Mouse (Mus musculus) neural tube, embryonic 14.5 days (tissue): Measurements from ENCODE around the gene Wnk3. TPM values are rescaled to one million over a fixed set of nuclear protein-coding genes. Genes with fewer than 3 reads are reported as not detected.
"Not testable (repeated sequence)": the region's sequence is repeated elsewhere in the genome, so short reads cannot be mapped to it uniquely, and the experiment has no call there.

Experiments
- ATAC-seq: fragments of 200-750 bp; cut with Nextera tagmentation; 2 replicates; pipeline ENCODE4 v1.8.0; 2017; ENCODE audit warnings: low read depth, mild to moderate bottlenecking, moderate TSS enrichment, moderate library complexity
- H3K27ac ChIP-seq: fragments of 300-500 bp; sonication (generic); 2 replicates; pipeline ENCODE4 v1.5.1; 2014; ENCODE audit warnings: low read depth, mild to moderate bottlenecking, control low read depth, low read length, moderate library complexity, mixed read lengths
- H3K27me3 ChIP-seq: fragments of 300-500 bp; sonication (generic); 2 replicates; pipeline ENCODE4 v1.6.1; 2014; ENCODE audit warnings: low read length; ENCODE audit not compliant: control insufficient read depth, insufficient read depth
- H3K36me3 ChIP-seq: fragments of 300-500 bp; sonication (generic); 2 replicates; pipeline ENCODE4 v1.6.1; 2014; ENCODE audit warnings: low read length, mixed read lengths; ENCODE audit not compliant: control insufficient read depth, insufficient read depth
- H3K4me1 ChIP-seq: fragments of 300-500 bp; sonication (generic); 2 replicates; pipeline ENCODE4 v1.6.1; 2014; ENCODE audit warnings: low read length; ENCODE audit not compliant: control insufficient read depth, insufficient read depth
- H3K4me2 ChIP-seq: fragments of 300-500 bp; sonication (generic); 2 replicates; pipeline ENCODE4 v1.6.1; 2014; ENCODE audit warnings: mild to moderate bottlenecking, low read depth, low read length, control low read depth
- H3K4me3 ChIP-seq: fragments of 300-500 bp; sonication (generic); 2 replicates; pipeline ENCODE4 v1.5.1; 2014; ENCODE audit warnings: low read depth, low read length, control low read depth, mixed read lengths
- H3K9ac ChIP-seq: fragments of 300-500 bp; sonication (generic); replicated peaks from 2 replicates; pipeline ENCODE4 v1.6.1; 2014; ENCODE audit warnings: low read depth, mild to moderate bottlenecking, control low read depth, low read length, mixed read lengths
- H3K9me3 ChIP-seq: fragments of 300-500 bp; sonication (generic); 2 replicates; pipeline ENCODE4 v1.6.1; 2016; ENCODE audit warnings: low read length; ENCODE audit not compliant: control insufficient read depth
- WGBS: fragments of 180-500 bp; shearing (Covaris S2); extraction: QIAGEN DNeasy Blood & Tissue Kit; methylation state at CpG from one replicate; pipeline ENCODE4 v1.1.7; 2014; 5-methylcytosine and 5-hydroxymethylcytosine counted together
- polyA plus RNA-seq: library from polyadenylated mRNA; unstranded; fragments of >200 nt; fragmentation: Nextera tagmentation; extraction: Ambion mirVana; gene quantifications from 2 replicates; pipeline ENCODE4 v1.2.1, GENCODE M21; 2014

Wnk3 gene
- polyA plus RNA-seq, result 19.2 and 30.5 TPM in 2 replicates

GRCm38 (mm10) chrX:151197778-151198177 is at the start of gene Wnk3:
Gene Wnk3 (plus strand): TSS chrX:151198078.
- no peaks in the 10 kb centered on the region for H3K9me3 ChIP-seq
- H3K9ac ChIP-seq, result no peak within 1 kb of the TSS
- H3K27ac ChIP-seq, result no peak within 1 kb of the TSS
- no peaks in the 10 kb centered on the region for H3K36me3 ChIP-seq
- no peak within 1 kb of the TSS for H3K4me3 ChIP-seq
- ATAC-seq, result no peak
- no peaks in the 10 kb centered on the region for H3K27me3 ChIP-seq
- WGBS, result 92% methylated on average over 2 of the region's 2 CpGs
- H3K4me1 ChIP-seq, result no peaks in the 10 kb centered on the region
- H3K4me2 ChIP-seq, result no peak within 1 kb of the TSS

GRCm38 (mm10) chrX:151158414-151158813 is 39.5 kb upstream of the Wnk3 start:
- H3K4me1 ChIP-seq, result no peaks in the 10 kb centered on the region
- H3K27ac ChIP-seq, result no peak overlapping the region
- no peaks in the 10 kb centered on the region for H3K27me3 ChIP-seq
- no peaks in the 10 kb centered on the region for H3K9me3 ChIP-seq
- no peaks in the 10 kb centered on the region for H3K36me3 ChIP-seq
- no peak for ATAC-seq
- 76% methylated on average over 6 of the region's 6 CpGs for WGBS
- no peak overlapping the region for H3K4me3 ChIP-seq
- H3K4me2 ChIP-seq, result no peak overlapping the region
- H3K9ac ChIP-seq, result no peak overlapping the region

GRCm38 (mm10) chrX:151168438-151169131 is 29.3 kb upstream of the Wnk3 start:
- ATAC-seq, result peak; percentile 81
- H3K4me3 ChIP-seq, result peak overlapping the region; percentile 29
- H3K36me3 ChIP-seq, result no peaks in the 10 kb centered on the region
- peak overlapping the region; percentile 52 for H3K9ac ChIP-seq
- WGBS, result 14% methylated on average over 20 of the region's 25 CpGs
- H3K27ac ChIP-seq, result peak overlapping the region; percentile 92
- no peaks in the 10 kb centered on the region for H3K4me1 ChIP-seq
- H3K27me3 ChIP-seq, result no peaks in the 10 kb centered on the region
- H3K9me3 ChIP-seq, result no peaks in the 10 kb centered on the region
- H3K4me2 ChIP-seq, result peak overlapping the region; percentile 57

GRCm38 (mm10) chrX:151169261-151169961 is 28.5 kb upstream of the Wnk3 start:
- H3K9me3 ChIP-seq, result no peaks in the 10 kb centered on the region
- H3K4me3 ChIP-seq, result peak overlapping the region; percentile 41
- H3K27me3 ChIP-seq, result no peaks in the 10 kb centered on the region
- WGBS, result 15% methylated on average over 42 of the region's 58 CpGs
- H3K27ac ChIP-seq, result peak overlapping the region; percentile 92
- H3K4me2 ChIP-seq, result peak overlapping the region; percentile 57
- ATAC-seq, result peak; percentile 95
- no peaks in the 10 kb centered on the region for H3K36me3 ChIP-seq
- H3K9ac ChIP-seq, result peak overlapping the region; percentile 52
- H3K4me1 ChIP-seq, result no peaks in the 10 kb centered on the region

- H3K4me2 ChIP-seq, H3K4me1 ChIP-seq, H3K9ac ChIP-seq, H3K27ac ChIP-seq, H3K27me3 ChIP-seq, H3K4me3 ChIP-seq, H3K36me3 ChIP-seq, H3K9me3 ChIP-seq, ATAC-seq: not testable (repeated sequence)
- 71% methylated on average over 3 of the region's 3 CpGs for WGBS
Measured at GRCm38 (mm10) chrX:151173134-151173533, 24.7 kb upstream of the Wnk3 start.

- H3K36me3 ChIP-seq, result no peaks in the 10 kb centered on the region
- ATAC-seq, result no peak
Measured at GRCm38 (mm10) chrX:151298329-151298728, 100.5 kb downstream of the Wnk3 start.

GRCm38 (mm10) chrX:151313732-151314131 is 115.9 kb downstream of the Wnk3 start:
- H3K9ac ChIP-seq, result no peak overlapping the region
- H3K4me2 ChIP-seq, result no peak overlapping the region
- H3K9me3 ChIP-seq, result no peaks in the 10 kb centered on the region
- H3K27ac ChIP-seq, result no peak overlapping the region
- no peak overlapping the region for H3K4me3 ChIP-seq
- no peaks in the 10 kb centered on the region for H3K4me1 ChIP-seq
- no peak for ATAC-seq
- no peaks in the 10 kb centered on the region for H3K27me3 ChIP-seq
- H3K36me3 ChIP-seq, result no peaks in the 10 kb centered on the region
- WGBS, result 88% methylated on average over 4 of the region's 4 CpGs

More at GRCm38 (mm10) chrX:151298329-151298728, 100.5 kb downstream of the Wnk3 start:
- H3K4me3 ChIP-seq, result no peak overlapping the region
- H3K4me2 ChIP-seq, result no peak overlapping the region
- H3K4me1 ChIP-seq, result no peaks in the 10 kb centered on the region
- H3K9ac ChIP-seq, result no peak overlapping the region
- no peaks in the 10 kb centered on the region for H3K9me3 ChIP-seq
- H3K27ac ChIP-seq, result no peak overlapping the region
- no peaks in the 10 kb centered on the region for H3K27me3 ChIP-seq

- no peaks in the 10 kb centered on the region for H3K36me3 ChIP-seq
Measured at GRCm38 (mm10) chrX:151333615-151334014, 135.7 kb downstream of the Wnk3 start.

GRCm38 (mm10) chrX:151337804-151338203 is 139.9 kb downstream of the Wnk3 start:
- no peaks in the 10 kb centered on the region for H3K36me3 ChIP-seq
- no peak overlapping the region for H3K4me3 ChIP-seq
- H3K27me3 ChIP-seq, result no peaks in the 10 kb centered on the region; the same call in 1 of the 2 replicates
- H3K4me1 ChIP-seq, result no peaks in the 10 kb centered on the region
- H3K27ac ChIP-seq, result no peak overlapping the region
- no peak overlapping the region for H3K4me2 ChIP-seq
- WGBS, result 83% methylated on average over 4 of the region's 4 CpGs
- H3K9ac ChIP-seq, result no peak overlapping the region
- no peaks in the 10 kb centered on the region for H3K9me3 ChIP-seq
- ATAC-seq, result no peak

More at GRCm38 (mm10) chrX:151333615-151334014, 135.7 kb downstream of the Wnk3 start:
- H3K9me3 ChIP-seq, result no peaks in the 10 kb centered on the region
- H3K4me2 ChIP-seq, result no peak overlapping the region
- no peaks in the 10 kb centered on the region for H3K27me3 ChIP-seq
- no peak overlapping the region for H3K4me3 ChIP-seq
- ATAC-seq, result no peak
- no peaks in the 10 kb centered on the region for H3K4me1 ChIP-seq
- H3K9ac ChIP-seq, result no peak overlapping the region
- 76% methylated on average over 2 of the region's 2 CpGs for WGBS
- H3K27ac ChIP-seq, result no peak overlapping the region
